ENCODE assay signal across 8 mouse cellular contexts in genomic region chr13:67060786-67061358, GRCm38 (mm10). TPM values are rescaled to one million over a fixed set of nuclear protein-coding genes. Genes with fewer than 3 reads are reported as not detected.
A peak's percentile ranks its signal among the peaks of the same experiment; 100 is the strongest.
DNase-seq lines count a peak whose midpoint lies in the region; ATAC-seq lines count a peak whose summit lies in the region.

Zfp712 (minus strand) TSS chr13:67061170.

- H3K9ac ChIP-seq in hindbrain, embryonic 12.5 days, result peak within 1 kb of the TSS; percentile 76

- H3K4me2 ChIP-seq in hindbrain, embryonic 12.5 days (replicated peaks), result peak within 1 kb of the TSS; percentile 72

- H3K27ac ChIP-seq in hindbrain, embryonic 12.5 days, result peak within 1 kb of the TSS; percentile 82

- WGBS in hindbrain, embryonic 12.5 days, result under 1% methylated on average over 27 of the region's 27 CpGs

- peak within 1 kb of the TSS; percentile 71 for H3K4me3 ChIP-seq in hindbrain, embryonic 12.5 days

- no peaks in the 10 kb centered on the region for H3K27me3 ChIP-seq in hindbrain, embryonic 12.5 days

- ATAC-seq in hindbrain, embryonic 12.5 days (ENCODE audit: low FRiP score), result peak; percentile 95

- peaks cover 6% of the 10 kb centered on the region for H3K4me1 ChIP-seq in hindbrain, embryonic 12.5 days

- H3K36me3 ChIP-seq in hindbrain, embryonic 12.5 days, result 0 out of 2 replicates have a peak, but pooled peaks cover 4% of the 10 kb centered on the region

- peak; percentile 97 for DNase-seq in Muller cell, postnatal 12 days (ENCODE audit: inconsistent ontology term)
- peak; percentile 94 for DNase-seq in cerebellum, adult 9-11 months
- DNase-seq in frontal cortex, postnatal 10 days (ENCODE audit: low spot score in 2 of 2), result peak; percentile 86 to 90
- peak; percentile 93 to 96 for DNase-seq in layer of hippocampus, postnatal 14 days (ENCODE audit: low spot score in 2 of 2)
- peak; percentile 94 for DNase-seq in lung, postnatal 14 days
- DNase-seq in retina, adult 2 months (ENCODE audit: low read depth, low spot score), result peak; percentile 78
- DNase-seq in thymus, postnatal 36 days, result peak; percentile 87 to 89

- no peaks in the 10 kb centered on the region; the same call in 1 of the 2 replicates for H3K9me3 ChIP-seq in hindbrain, embryonic 12.5 days (replicated peaks)

RNA-seq across cellular contexts. Expression of gene Zfp712, which starts in this region (rescaled TPM):
- 5.5 and 6.2 TPM in 2 replicates for polyA plus RNA-seq in hindbrain, embryonic 12.5 days (2016; fragmentation: Nextera tagmentation; extraction: Ambion mirVana)
- total RNA-seq in layer of hippocampus, postnatal 14 days (2021), result 1 to 10 TPM; 4.4 to 5.0 TPM

Comparison
In these comparisons a context has a peak if more than half of its experiments do, and no peak if none do; other contexts are left out.
1. Peak in every context shown above with its lines: DNase-seq, ATAC-seq, H3K4me3 ChIP-seq and H3K27ac ChIP-seq.